Mouse (Mus musculus) midbrain, embryonic 15.5 days (tissue): ENCODE measurements around the gene Pde4b. TPM values are rescaled to one million over a fixed set of nuclear protein-coding genes. Genes with fewer than 3 reads are reported as not detected.
"Not testable (repeated sequence)": the region's sequence is repeated elsewhere in the genome, so short reads cannot be mapped to it uniquely, and the experiment has no call there.

Experiments
- ATAC-seq: fragments of 200-750 bp; cut with Nextera tagmentation; replicated peaks from 2 replicates; pipeline ENCODE4 v1.8.0; 2017; ENCODE audit warnings: moderate TSS enrichment
- H3K27ac ChIP-seq: fragments of 300-500 bp; sonication (generic); 2 replicates; pipeline ENCODE4 v1.5.1; 2015; ENCODE audit warnings: mild to moderate bottlenecking, inconsistent platforms
- H3K27me3 ChIP-seq: fragments of 300-500 bp; sonication (generic); replicated peaks from 2 replicates; pipeline ENCODE4 v1.6.1; 2015; ENCODE audit warnings: inconsistent platforms
- H3K36me3 ChIP-seq: fragments of 300-500 bp; sonication (generic); replicated peaks from 2 replicates; pipeline ENCODE4 v1.6.1; 2015; ENCODE audit warnings: inconsistent platforms
- H3K4me1 ChIP-seq: fragments of 300-500 bp; sonication (generic); 2 replicates; pipeline ENCODE4 v1.6.1; 2015; ENCODE audit warnings: inconsistent platforms
- H3K4me2 ChIP-seq: fragments of 300-500 bp; sonication (generic); 2 replicates; pipeline ENCODE4 v1.6.1; 2015; ENCODE audit warnings: inconsistent platforms, mild to moderate bottlenecking, moderate library complexity
- H3K4me3 ChIP-seq: fragments of 300-500 bp; sonication (generic); 2 replicates; pipeline ENCODE4 v1.5.1; 2015; ENCODE audit warnings: mild to moderate bottlenecking, inconsistent platforms
- H3K9ac ChIP-seq: fragments of 300-500 bp; sonication (generic); 2 replicates; pipeline ENCODE4 v1.6.1; 2015; ENCODE audit warnings: mild to moderate bottlenecking, inconsistent platforms
- H3K9me3 ChIP-seq: fragments of 300-500 bp; sonication (generic); 2 replicates; pipeline ENCODE4 v1.6.1; 2016; ENCODE audit warnings: inconsistent platforms
- WGBS: fragments of 180-500 bp; shearing (Covaris S2); methylation state at CpG from one replicate; pipeline ENCODE4 v1.1.7; 2015; ENCODE audit warnings: mixed read lengths; 5-methylcytosine and 5-hydroxymethylcytosine counted together
- polyA plus RNA-seq: library from polyadenylated mRNA; unstranded; fragments of >200 nt; fragmentation: Nextera tagmentation; extraction: Ambion mirVana; gene quantifications from 2 replicates; pipeline ENCODE4 v1.2.1, GENCODE M21; 2015

The Pde4b gene
- polyA plus RNA-seq, 1 experiment from 2014 or later: 54.9 TPM

- 90% methylated on average over 7 of the region's 7 CpGs for WGBS
- Histone ChIP-seq H3K4me1 (no peaks in the 10 kb centered on the region), H3K9me3 (no peaks in the 10 kb centered on the region), H3K9ac (no peak overlapping the region), H3K36me3 (no peaks in the 10 kb centered on the region), H3K4me3 (no peak overlapping the region), H3K27ac (no peak overlapping the region), H3K4me2 (no peak overlapping the region), H3K27me3 (no peaks in the 10 kb centered on the region)
- ATAC-seq: no peak
These were observed 391.5 kb downstream of the Pde4b start for GRCm38 (mm10) chr4:102478860-102479259.

GRCm38 (mm10) chr4:102480830-102481484, 393.6 kb downstream of the Pde4b start:
- no peaks in the 10 kb centered on the region for H3K36me3 ChIP-seq
- WGBS: 52% methylated on average over 6 of the region's 6 CpGs

DNA sequence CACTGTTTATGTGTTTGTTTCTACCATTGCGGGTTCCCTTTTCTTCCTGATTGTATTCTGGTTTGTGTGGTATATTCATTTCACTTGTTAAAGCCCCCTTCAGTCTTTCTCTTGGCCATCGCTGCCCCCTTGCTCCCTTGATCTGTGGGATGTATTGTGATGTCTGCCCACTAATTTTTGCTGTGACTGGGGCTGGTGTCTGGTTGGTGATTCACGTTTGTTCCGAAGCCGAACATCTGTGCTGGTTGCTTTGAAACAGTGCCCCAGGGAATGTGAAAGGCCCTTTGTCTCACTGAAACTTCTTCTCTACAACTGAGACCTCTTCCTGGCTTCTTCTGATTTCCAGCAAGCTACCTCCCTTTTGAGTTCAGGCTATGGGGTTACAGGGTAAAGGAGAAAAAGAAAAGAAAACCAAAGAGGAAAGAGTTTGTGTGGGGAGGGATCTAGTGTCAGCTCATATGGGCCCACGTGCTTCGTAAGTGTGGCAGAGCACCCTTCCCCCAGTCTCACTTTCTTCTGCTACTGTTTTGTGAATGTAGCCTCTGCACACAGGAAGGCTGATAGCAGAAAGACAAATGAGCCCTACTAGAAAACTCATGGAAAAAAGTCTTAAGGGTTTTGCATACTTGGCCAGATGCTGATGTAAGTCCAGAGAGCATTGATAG, 396.1 kb downstream of the Pde4b start:
- ATAC-seq: no peak
- no peaks in the 10 kb centered on the region for H3K9me3 ChIP-seq
- no peak overlapping the region for H3K4me2 ChIP-seq
- H3K4me3 ChIP-seq: no peak overlapping the region
- WGBS: 50% methylated on average over 7 of the region's 7 CpGs
- H3K27ac ChIP-seq: no peak overlapping the region
- H3K9ac ChIP-seq: no peak overlapping the region
- no peaks in the 10 kb centered on the region for H3K36me3 ChIP-seq
- peaks cover 12% of the 10 kb centered on the region; the same call in 1 of the 2 replicates for H3K4me1 ChIP-seq
- H3K27me3 ChIP-seq: no peaks in the 10 kb centered on the region

More at GRCm38 (mm10) chr4:102480830-102481484, 393.6 kb downstream of the Pde4b start:
- H3K4me2 ChIP-seq: no peak overlapping the region
- peaks cover under 1% of the 10 kb centered on the region; the same call in 1 of the 2 replicates for H3K4me1 ChIP-seq
- peak; percentile 80 for ATAC-seq
- H3K4me3 ChIP-seq: no peak overlapping the region
- H3K27ac ChIP-seq: no peak overlapping the region
- no peak overlapping the region for H3K9ac ChIP-seq
- no peaks in the 10 kb centered on the region for H3K9me3 ChIP-seq
- H3K27me3 ChIP-seq: no peaks in the 10 kb centered on the region

DNA sequence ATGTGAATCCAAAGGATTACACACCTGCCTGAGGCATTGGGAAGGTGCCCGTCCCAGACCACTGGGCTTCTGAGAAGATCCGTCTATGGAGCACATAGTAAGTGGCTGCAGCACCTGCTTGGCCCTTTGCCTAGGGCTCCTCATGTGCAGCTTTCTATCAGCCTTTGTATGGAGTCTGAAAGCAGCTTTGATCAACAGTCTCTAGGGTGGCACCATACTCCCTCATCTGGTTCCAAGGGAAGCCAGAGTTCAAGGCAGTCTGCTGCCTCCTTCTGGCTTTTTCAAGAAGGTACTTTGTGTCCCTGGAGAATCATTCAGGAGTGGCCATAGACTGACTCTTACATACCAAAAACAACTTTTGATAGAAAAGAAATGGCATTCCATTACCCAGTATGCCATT, 397.4 kb downstream of the Pde4b start:
- WGBS: 66% methylated on average over 2 of the region's 2 CpGs
- ATAC-seq: no peak

GRCm38 (mm10) chr4:102486134-102486920, 399.0 kb downstream of the Pde4b start:
- H3K9me3 ChIP-seq: no peaks in the 10 kb centered on the region
- H3K9ac ChIP-seq: no peak overlapping the region
- peak; percentile 64; the same call in 1 of the 2 replicates for ATAC-seq
- H3K36me3 ChIP-seq: no peaks in the 10 kb centered on the region
- peaks cover 12% of the 10 kb centered on the region; the same call in 1 of the 2 replicates for H3K4me1 ChIP-seq
- H3K4me3 ChIP-seq: no peak overlapping the region
- no peak overlapping the region for H3K27ac ChIP-seq
- 34% methylated on average over 4 of the region's 4 CpGs for WGBS
- no peaks in the 10 kb centered on the region for H3K27me3 ChIP-seq
- H3K4me2 ChIP-seq: no peak overlapping the region

More for the DNA sequence above, 397.4 kb downstream of the Pde4b start:
- Histone ChIP-seq H3K9ac (no peak overlapping the region), H3K27ac (no peak overlapping the region), H3K36me3 (no peaks in the 10 kb centered on the region), H3K4me1 (peaks cover 12% of the 10 kb centered on the region; the same call in 1 of the 2 replicates), H3K4me2 (no peak overlapping the region), H3K27me3 (no peaks in the 10 kb centered on the region), H3K4me3 (no peak overlapping the region), H3K9me3 (no peaks in the 10 kb centered on the region)

DNA sequence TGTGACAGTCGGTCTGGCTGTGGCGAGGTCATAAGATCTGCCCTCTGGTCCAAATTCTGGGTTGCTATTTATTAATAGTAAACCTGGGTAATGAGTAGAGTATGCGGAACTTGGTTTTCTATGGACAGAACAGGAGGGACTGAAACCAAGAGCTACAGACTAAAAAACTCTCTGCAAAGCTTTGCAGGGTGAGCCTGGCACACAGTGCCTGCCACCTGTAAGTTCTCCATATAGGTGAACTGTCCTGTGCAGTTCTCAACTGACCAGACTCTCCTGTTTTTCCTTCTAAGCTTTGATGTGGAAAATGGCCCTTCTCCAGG, 399.5 kb downstream of the Pde4b start:
- WGBS: 70% methylated on average over 3 of the region's 3 CpGs
- H3K4me2 ChIP-seq: no peak overlapping the region

DNA sequence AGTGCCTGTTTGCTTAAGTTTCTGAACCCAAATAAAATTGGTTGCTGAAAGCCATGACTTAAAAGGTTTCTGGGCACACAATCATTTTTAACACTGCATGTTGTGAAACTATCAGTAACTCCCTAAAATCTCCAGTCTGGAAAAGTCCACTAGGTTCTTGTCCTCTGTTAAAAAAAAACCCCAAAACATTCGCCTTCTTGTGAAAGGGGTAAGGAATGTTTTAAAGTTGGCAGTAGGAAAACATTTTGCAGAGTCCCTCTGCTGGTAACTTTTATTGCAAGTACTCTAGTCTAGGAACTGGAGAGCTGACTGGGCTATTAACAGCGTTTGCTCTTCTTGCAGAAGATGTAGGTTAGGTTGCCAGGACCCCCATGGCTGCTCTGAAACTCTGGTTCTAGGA, 400.7 kb downstream of the Pde4b start:
- H3K9me3 ChIP-seq: no peaks in the 10 kb centered on the region
- H3K4me3 ChIP-seq: no peak overlapping the region
- no peak overlapping the region for H3K9ac ChIP-seq
- ATAC-seq: no peak
- H3K36me3 ChIP-seq: no peaks in the 10 kb centered on the region
- no peak overlapping the region for H3K27ac ChIP-seq
- WGBS: 53% methylated on average over 2 of the region's 2 CpGs
- H3K4me1 ChIP-seq: peaks cover 18% of the 10 kb centered on the region; the same call in 1 of the 2 replicates
- H3K4me2 ChIP-seq: no peak overlapping the region
- no peaks in the 10 kb centered on the region for H3K27me3 ChIP-seq

More for the DNA sequence above, 399.5 kb downstream of the Pde4b start:
- Histone ChIP-seq H3K4me1 (peaks cover 12% of the 10 kb centered on the region; the same call in 1 of the 2 replicates), H3K27me3 (no peaks in the 10 kb centered on the region), H3K9me3 (no peaks in the 10 kb centered on the region), H3K27ac (no peak overlapping the region), H3K4me3 (no peak overlapping the region), H3K36me3 (no peaks in the 10 kb centered on the region), H3K9ac (no peak overlapping the region)
- ATAC-seq: peak; percentile 28; the same call in 1 of the 2 replicates

DNA sequence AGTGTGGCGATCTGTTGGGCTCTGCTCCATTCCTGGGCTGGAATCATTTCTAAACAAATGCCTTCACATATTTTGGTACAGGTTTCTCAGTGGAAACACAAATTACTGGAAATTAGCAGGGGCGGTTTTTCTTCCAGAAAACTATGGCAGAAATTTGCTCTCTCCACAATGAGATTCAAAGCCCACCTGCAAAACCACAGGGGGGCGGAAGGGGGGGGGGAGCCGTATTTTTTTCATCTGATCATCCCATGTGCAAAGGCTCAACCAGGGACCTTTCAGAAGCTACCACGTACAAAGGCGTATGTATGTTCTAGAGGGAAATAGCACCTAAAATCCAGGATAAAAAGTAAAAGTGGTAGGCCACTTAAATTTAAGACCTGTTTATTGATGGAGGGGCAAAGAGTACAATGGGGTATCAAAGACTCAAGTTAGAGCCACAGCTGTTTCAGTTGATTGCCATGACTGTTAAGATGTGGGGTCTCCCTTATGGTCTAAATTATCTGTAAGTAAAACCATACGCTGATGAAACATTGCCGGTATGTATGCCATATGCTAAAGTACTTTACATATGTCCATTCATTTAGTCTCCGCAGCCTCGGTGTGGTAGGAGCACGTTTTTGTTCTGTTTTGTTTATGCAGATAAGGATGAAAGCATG, 404.3 kb downstream of the Pde4b start:
- Histone ChIP-seq H3K9ac (no peak overlapping the region), H3K4me2 (no peak overlapping the region), H3K9me3 (no peaks in the 10 kb centered on the region), H3K4me1 (peaks cover 12% of the 10 kb centered on the region; the same call in 1 of the 2 replicates), H3K27ac (no peak overlapping the region), H3K4me3 (no peak overlapping the region), H3K27me3 (no peaks in the 10 kb centered on the region), H3K36me3 (no peaks in the 10 kb centered on the region)
- whole genome bisulfite sequencing: 80% methylated on average over 11 of the region's 11 CpGs
- no peak for ATAC-seq

GRCm38 (mm10) chr4:102492911-102493310, 405.6 kb downstream of the Pde4b start:
- H3K27ac ChIP-seq: no peak overlapping the region
- H3K4me1 ChIP-seq: peaks cover 7% of the 10 kb centered on the region; the same call in 1 of the 2 replicates
- no peak overlapping the region for H3K4me2 ChIP-seq
- no peaks in the 10 kb centered on the region for H3K9me3 ChIP-seq
- 48% methylated on average over 5 of the region's 5 CpGs for WGBS
- ATAC-seq: peak; percentile 44; the same call in 1 of the 2 replicates
- H3K27me3 ChIP-seq: no peaks in the 10 kb centered on the region
- H3K9ac ChIP-seq: no peak overlapping the region
- no peaks in the 10 kb centered on the region for H3K36me3 ChIP-seq
- no peak overlapping the region for H3K4me3 ChIP-seq

- H3K9ac ChIP-seq: no peak overlapping the region
- H3K4me3 ChIP-seq: no peak overlapping the region
- no peaks in the 10 kb centered on the region for H3K27me3 ChIP-seq
- H3K36me3 ChIP-seq: no peaks in the 10 kb centered on the region
- WGBS: 51% methylated on average over 4 of the region's 4 CpGs
- H3K27ac ChIP-seq: no peak overlapping the region
- no peak overlapping the region for H3K4me2 ChIP-seq
- no peaks in the 10 kb centered on the region for H3K9me3 ChIP-seq
- peaks cover 7% of the 10 kb centered on the region; the same call in 1 of the 2 replicates for H3K4me1 ChIP-seq
- ATAC-seq: peak; percentile 19; the same call in 1 of the 2 replicates
These were observed 406.2 kb downstream of the Pde4b start for GRCm38 (mm10) chr4:102493342-102494128.

DNA sequence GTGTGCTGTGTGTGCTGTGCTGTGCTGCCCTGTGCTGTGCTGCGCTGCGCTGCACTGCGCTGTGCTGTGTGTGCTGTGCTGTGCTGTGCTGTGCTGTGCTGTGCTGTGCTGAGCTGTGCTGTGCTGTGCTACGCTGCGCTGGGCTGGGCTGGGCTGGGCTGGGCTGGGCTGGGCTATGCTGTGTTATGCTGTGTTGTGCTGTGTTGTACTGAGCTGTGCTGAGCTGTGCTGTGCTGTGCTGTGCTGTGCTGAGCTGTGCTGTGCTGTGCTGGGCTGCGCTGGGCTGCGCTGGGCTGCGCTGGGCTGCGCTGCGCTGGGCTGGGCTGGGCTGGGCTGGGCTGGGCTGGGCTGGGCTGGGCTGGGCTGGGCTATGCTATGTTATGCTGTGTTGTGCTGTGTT, 406.9 kb downstream of the Pde4b start:
- not testable (repeated sequence) for H3K9ac ChIP-seq, H3K9me3 ChIP-seq, H3K4me1 ChIP-seq, H3K27ac ChIP-seq, H3K27me3 ChIP-seq, H3K4me3 ChIP-seq, H3K4me2 ChIP-seq, H3K36me3 ChIP-seq
- ATAC-seq: peak; percentile 77
- 92% methylated on average over 10 of the region's 10 CpGs for WGBS
